Mouse (Mus musculus) adipocyte (in vitro differentiated cells): ENCODE measurements around the gene Plekho1.
"Not testable (repeated sequence)": the region's sequence is repeated elsewhere in the genome, so short reads cannot be mapped to it uniquely, and the experiment has no call there.

Source experiments
- DNase-seq: peaks from one replicate; pipeline ENCODE4 v3.0.0-alpha.2; 2016; ENCODE audit warnings: low spot score

The Plekho1 gene

GRCm38 (mm10) chr3:95980276-95980970, 15.4 kb downstream of the Plekho1 start:
- no peak for DNase-seq

DNA sequence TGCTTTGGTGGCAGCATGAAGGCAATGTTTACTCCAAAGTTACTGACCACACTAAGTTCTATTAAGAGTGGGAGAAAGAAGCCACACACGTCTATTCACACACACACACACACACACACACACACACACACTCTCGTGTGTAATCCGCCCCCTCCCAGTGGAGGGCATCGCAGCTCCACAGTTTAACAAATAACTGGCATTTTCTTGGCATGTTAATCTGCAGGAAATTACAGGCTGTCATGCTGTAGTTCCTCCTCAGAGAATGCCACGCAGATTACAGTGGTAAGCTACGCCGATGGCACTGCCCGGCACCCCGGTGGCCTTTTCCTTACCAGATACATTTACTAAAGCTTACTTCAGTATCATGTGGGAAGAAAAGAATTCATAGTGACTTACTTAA, 17.5 kb downstream of the Plekho1 start:
- DNase-seq: no peak

- not testable (repeated sequence) for DNase-seq
Observed at GRCm38 (mm10) chr3:95977587-95977986, 18.2 kb downstream of the Plekho1 start.

GRCm38 (mm10) chr3:95977079-95977478, 18.7 kb downstream of the Plekho1 start:
- DNase-seq: no peak

- no peak for DNase-seq
Observed at GRCm38 (mm10) chr3:95972873-95973634, 22.7 kb downstream of the Plekho1 start.

DNA sequence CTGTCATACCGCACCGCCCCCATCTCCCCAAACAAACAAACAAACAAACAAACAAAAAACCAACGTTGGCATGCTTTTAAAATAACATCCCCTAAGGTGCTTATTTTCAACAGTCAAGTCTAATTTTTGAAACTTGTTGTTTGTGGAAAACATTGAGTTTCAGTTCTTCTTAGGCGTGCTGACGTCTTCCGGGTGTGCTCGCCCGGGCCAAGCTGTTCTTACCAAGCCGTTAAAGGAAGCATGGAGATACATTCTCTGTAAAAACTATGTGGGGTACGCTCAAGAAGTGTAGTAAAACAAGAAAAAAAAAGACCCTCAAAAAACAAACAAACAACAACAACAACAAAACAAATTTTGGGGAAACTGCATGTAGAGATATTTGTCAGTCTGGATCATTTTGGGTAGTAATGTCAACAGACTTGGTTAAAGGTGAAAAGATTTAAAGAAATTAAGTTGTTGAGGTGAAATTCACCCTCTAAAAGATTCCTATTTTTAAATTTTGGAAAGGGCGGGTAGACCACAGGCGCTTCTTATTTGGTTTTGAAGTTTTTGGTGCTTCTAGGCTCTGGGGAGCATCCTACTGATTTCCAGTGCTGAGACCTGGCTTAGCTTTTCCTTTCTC, 23.4 kb downstream of the Plekho1 start:
- no peak for DNase-seq

DNA sequence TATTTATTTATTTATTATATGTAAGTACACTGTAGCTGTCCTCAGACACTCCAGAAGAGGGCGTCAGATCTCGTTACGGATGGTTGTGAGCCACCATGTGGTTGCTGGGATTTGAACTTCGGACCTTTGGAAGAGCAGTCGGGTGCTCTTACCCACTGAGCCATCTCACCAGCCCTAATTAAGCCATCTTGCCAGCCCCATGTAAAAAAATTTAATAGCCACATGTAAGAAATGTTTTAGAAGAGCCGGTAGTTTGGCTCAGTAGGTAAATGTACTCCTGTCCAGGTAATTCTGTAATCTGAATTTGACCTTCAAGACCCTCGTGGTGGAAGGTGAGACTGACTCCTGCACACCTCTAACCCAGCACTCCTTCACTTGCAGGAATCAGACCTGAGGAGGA, 25.1 kb downstream of the Plekho1 start:
- not testable (repeated sequence) for DNase-seq

DNA sequence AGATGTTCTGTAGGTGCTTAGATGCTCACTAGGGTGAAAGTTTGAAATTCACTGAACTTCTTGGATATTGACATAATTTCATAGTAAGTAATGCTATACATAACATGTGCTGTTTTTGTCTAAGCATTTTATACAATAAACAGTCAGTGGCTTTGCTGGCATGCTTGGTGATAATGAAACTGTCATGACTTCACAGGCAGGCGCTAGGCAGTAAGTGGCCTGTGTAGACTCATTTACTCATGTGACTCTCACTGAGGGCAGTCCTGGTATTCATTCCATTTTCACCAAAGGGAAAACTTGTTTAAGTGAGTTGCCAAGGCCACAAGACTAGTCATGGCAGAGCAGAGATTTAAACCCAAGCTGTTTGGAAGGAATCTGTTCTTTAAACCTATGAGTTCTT, 26.5 kb downstream of the Plekho1 start:
- DNase-seq: no peak

GRCm38 (mm10) chr3:95965518-95966451, 30.0 kb downstream of the Plekho1 start:
- DNase-seq: peak; percentile 30

DNA sequence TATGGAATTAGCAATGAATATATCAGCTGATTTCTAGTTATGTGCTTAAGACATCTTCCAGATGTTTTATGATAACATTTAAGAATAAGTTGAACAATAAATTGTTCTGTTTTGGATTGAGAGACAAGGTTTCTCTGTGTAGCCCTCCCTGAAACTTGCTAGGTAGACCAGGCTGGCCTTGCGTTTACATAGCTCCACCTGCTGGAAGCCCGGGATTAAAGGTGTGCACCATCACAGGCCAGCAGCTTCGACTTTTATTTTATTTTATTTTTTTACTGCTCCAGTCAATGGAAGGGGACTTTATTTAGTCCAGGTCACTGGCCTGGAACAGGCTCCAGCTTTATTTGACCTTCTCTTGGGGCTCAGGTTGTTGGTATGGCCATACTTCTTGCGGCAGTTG, 32.1 kb downstream of the Plekho1 start:
- peak; percentile 28 for DNase-seq

GRCm38 (mm10) chr3:95963230-95963629, 32.6 kb downstream of the Plekho1 start:
- DNase-seq: no peak

DNA sequence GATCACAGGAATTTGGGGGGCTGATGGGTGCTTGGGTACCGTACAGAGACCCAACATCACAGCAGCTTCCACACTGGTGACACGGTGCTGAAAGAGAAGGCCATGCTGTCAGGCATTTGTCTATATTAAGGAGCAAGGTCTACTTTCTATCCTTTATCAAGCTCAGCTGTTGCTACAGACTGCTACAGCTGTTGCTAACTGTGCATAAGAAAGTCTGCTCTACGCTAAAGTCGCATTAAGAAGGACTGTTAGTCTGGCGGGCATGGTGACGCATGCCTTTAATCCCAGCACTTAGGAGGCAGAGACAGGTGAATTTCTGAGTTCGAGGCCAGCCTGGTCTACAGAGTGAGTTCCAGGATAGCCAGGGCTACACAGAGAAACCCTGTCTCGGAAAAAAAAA, 33.6 kb downstream of the Plekho1 start:
- DNase-seq: not testable (repeated sequence)

DNA sequence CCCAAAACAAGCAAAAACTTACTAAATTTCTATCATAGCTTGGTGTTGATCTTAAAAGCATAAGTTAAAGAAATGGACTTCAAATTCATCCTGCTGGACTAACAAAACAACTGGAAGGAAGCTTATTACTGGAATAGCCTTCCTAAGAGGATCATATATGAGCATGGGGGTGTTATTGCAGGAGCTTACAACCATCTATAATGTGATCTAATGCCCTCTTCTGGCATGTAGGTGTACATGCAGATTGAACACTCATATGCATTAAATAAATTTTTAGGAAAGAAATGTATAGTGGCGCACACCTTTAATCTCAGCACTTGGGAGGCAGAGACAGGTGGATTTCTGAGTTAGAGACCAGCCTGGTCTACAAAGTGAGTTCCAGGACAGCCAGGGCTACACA, 36.0 kb downstream of the Plekho1 start:
- DNase-seq: no peak

DNA sequence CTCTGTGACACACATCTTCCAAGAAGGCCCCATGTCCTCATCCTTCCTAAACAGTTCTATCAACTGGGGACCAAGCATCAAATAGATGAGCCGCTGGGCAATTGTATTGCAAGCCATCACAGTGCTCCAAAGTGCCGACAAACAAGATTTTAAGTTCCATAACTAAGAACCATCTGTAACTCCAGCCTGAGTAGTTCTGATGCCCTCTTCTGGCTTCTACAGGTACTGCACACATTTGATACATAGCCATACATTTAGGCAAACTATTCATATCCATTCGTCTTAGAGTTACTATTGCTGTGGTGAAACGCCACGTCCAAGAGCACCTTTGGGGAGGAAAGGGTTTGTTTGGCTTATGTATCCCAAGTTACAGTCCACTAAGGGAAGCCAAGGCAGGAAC, 36.7 kb downstream of the Plekho1 start:
- no peak for DNase-seq

GRCm38 (mm10) chr3:95957359-95958148, 38.2 kb downstream of the Plekho1 start:
- peak; percentile 75 for DNase-seq

DNA sequence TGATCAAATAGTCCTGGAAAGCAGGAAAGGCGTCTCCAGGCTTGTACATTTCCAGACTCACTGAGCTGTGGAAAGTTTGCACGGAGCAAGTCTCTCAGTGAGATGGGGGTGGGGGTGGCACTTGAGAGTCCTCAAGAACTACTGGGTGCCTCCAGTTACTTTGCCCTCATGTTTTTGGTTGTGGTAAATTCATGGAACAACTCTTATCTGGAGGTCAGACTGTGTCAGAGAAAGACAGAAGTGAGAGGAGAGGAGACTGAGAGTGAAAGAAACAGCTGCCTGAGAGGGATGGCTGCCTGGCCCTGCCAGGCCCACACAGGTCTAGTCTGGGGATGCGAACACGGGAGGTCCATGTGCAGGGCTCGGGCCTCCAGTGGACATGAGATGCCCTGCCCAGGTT, 40.5 kb downstream of the Plekho1 start:
- no peak for DNase-seq

DNA sequence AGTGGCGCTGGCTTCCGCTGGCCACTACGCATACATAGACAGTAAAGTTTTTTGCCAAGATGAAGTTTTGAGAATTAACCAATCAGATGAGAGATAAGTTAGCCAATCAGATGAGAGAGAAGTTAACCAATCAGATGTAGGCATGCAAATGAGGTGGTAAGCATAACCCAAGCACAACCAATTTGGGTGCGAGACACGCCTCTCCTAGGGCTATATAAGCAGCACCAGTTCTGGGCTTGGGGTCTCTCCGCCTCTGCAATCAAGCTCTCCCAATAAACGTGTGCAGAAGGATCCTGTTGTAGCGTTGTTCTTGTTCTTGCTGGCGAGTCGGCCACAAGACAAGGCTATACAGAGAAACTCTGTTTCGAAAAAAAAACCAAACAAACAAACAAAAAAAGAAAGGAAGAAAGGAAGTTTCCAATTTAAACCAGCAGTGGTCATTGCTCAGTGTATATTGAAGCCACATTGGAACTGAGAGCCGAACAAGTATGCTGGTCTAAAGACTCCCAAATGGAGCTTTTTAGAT, 41.1 kb downstream of the Plekho1 start:
- not testable (repeated sequence) for DNase-seq

DNA sequence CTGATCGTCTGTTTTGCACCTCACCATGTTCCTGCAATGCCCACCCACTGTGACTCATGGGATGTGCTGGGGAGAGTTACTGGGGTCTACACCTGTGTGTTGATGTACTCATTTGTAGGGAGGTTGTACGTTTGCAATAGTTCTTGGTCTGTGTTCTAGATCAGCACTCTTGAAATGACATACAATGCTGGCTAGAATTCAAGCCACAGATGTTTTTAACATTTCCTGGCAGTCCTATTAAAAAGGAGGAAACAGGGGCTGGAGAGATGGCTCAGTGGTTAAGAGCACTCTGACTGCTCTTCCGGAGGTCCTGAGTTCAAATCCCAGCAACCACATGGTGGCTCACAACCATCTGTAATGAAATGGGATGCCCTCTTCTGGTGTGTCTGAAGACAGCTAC, 42.3 kb downstream of the Plekho1 start:
- DNase-seq: no peak

- DNase-seq: no peak
Observed at GRCm38 (mm10) chr3:95953023-95953422, 42.8 kb downstream of the Plekho1 start.

GRCm38 (mm10) chr3:95951566-95951965, 44.2 kb downstream of the Plekho1 start:
- DNase-seq: not testable (repeated sequence)
